In the genomic region with DNA sequence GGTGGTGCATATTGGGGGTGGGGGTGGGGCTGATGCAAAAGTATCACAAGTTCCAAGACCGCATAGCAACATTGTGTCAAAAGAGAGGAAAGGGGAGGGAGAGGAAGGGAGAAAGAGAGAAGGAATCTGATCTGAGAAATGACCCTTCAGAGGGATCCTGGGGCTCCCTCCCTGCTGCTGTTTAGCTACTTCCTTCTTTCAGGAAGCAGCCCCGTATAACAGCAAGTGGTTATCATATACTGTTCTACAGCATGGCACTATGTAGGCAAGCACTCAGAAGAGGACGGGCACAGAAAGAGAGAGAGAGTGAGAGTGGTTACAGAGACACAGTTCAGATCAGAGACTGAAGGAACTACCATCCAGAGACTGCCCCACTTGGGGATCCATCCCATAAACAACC, we compare ENCODE assay signal across 17 mouse cellular contexts.
"Had no signal": no experiment of that assay in that cellular context is flagged by ENCODE, and none has a peak within 500 bp of the region (broad histone marks: within the 10 kb centered on the region; RNA-seq: fewer than 3 reads in every experiment).

No protein-coding gene starts in this region.

- H3K9me3 ChIP-seq: liver, embryonic 13.5 days; liver, embryonic 15.5 days; lung, embryonic 15.5 days; midbrain, embryonic 10.5 days; midbrain, embryonic 12.5 days; neural tube, embryonic 12.5 days had no signal

- H3K27ac ChIP-seq: liver, embryonic 13.5 days; liver, embryonic 15.5 days; lung, embryonic 15.5 days; macrophage; midbrain, embryonic 10.5 days; midbrain, embryonic 12.5 days; neural tube, embryonic 12.5 days had no signal

- H3K27me3 ChIP-seq: liver, embryonic 13.5 days; liver, embryonic 15.5 days; lung, embryonic 15.5 days; midbrain, embryonic 12.5 days; neural tube, embryonic 12.5 days had no signal

- ATAC-seq: liver, postnatal 0 days; lung, postnatal 0 days had no signal

- H3K36me3 ChIP-seq: liver, embryonic 13.5 days; liver, embryonic 15.5 days; lung, embryonic 15.5 days; midbrain, embryonic 10.5 days; midbrain, embryonic 12.5 days; neural tube, embryonic 12.5 days had no signal

- H3K4me3 ChIP-seq: liver, embryonic 13.5 days; liver, embryonic 15.5 days; lung, embryonic 15.5 days; midbrain, embryonic 10.5 days; midbrain, embryonic 12.5 days; neural tube, embryonic 12.5 days had no signal

- H3K4me1 ChIP-seq: lung, embryonic 15.5 days; midbrain, embryonic 10.5 days; midbrain, embryonic 12.5 days; neural tube, embryonic 12.5 days had no signal

- H3K9ac ChIP-seq: liver, embryonic 13.5 days; liver, embryonic 15.5 days; liver, postnatal 0 days; lung, embryonic 15.5 days; midbrain, embryonic 12.5 days; neural tube, embryonic 12.5 days had no signal

- H3K4me2 ChIP-seq: liver, embryonic 13.5 days; liver, embryonic 15.5 days; lung, embryonic 15.5 days; midbrain, embryonic 12.5 days; neural tube, embryonic 12.5 days had no signal

- DNase-seq: liver, embryonic 13.5 days; liver, postnatal 0 days; lung, adult 2 months; lung, postnatal 14 days; lung, postnatal 36 days; midbrain, embryonic 14.5 days; right cerebral cortex, postnatal 14 days; thymus, adult 18-20 months; thymus, postnatal 14 days; thymus, postnatal 4 days had no signal
